Mouse (Mus musculus) adrenal gland, adult (tissue): ENCODE measurements around the gene Gm20388.
"Not testable (repeated sequence)": the region's sequence is repeated elsewhere in the genome, so short reads cannot be mapped to it uniquely, and the experiment has no call there.

ENCODE experiments used
- DNase-seq, 2 experiments: peaks; one replicate each; pipeline ENCODE4 v3.0.0; 2022 to 2023; ENCODE audit warnings: low spot score in 1 of 2; ENCODE audit not compliant: inconsistent age in 2 of 2

Gm20388 gene

DNA sequence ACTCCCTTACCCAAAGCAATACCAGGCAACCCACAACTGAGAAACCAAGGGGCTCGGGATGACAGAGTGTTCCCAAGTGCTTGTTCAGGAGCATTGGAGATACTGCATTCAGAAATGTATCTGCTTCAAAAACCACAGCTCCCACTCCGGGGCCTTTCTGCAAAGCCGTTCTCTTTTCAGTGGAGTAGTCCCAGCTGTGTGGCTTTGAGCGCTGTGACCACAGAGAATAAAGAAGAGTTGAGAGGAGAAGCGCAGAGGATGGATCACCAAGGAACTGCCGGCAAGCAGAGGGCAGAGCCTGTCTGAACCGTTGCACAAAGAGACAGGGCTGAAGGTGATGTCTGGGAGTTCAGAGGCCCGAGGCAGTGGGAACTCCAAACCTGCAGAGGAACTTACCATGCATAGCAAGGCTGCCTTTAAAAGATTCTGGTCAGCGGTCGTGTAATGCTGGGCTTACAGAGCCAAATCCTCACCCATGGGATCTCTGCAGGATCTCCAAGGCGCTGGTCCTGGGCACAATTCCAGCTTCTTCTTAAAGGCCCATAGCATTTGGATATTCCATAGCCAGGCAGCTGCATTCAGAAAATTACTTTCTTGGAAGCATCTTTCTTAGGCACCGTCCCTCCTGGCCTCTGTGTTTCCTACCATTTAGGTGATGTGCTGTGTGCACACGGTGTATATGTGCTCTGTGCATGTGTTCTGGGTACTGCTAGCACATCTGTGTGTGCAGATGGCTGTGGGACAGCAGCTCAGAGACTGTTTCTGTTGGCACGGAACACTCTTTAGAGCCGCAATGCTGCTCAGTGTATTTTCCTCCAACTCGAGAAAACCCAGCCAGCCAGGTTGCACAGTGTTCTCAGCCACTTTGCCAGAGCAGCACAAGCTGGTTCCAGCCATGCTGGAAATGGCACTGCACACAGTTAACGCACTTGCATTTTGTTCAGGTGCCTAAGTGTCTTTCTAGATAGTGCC is 4261.2 kb downstream of the Gm20388 start:
- peak in 1 of 2 experiments; percentile 43 for DNase-seq

- peak in 1 of 2 experiments; percentile 48 for DNase-seq
Measured at GRCm38 (mm10) chr8:124173688-124174087, 4263.0 kb downstream of the Gm20388 start.

DNA sequence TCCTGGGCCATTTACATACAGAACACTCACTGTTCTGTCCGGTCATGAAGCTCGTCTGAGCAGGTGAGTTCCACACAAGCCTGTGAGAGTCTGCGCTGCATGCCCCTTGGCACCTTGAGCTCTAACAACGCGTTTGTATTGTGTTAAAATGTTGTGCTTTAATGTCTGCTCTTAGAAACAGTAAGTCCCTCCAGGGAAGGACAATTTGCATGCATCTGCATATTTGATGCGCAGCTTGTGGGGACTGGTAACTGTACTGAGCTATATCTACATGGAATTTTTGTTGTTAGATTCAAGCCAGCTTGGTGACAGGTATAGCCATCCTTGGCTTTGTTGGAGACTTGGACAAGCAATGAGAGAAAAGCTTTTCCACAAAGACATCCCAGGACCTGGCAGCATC is 4265.5 kb downstream of the Gm20388 start:
- DNase-seq = no peak

DNA sequence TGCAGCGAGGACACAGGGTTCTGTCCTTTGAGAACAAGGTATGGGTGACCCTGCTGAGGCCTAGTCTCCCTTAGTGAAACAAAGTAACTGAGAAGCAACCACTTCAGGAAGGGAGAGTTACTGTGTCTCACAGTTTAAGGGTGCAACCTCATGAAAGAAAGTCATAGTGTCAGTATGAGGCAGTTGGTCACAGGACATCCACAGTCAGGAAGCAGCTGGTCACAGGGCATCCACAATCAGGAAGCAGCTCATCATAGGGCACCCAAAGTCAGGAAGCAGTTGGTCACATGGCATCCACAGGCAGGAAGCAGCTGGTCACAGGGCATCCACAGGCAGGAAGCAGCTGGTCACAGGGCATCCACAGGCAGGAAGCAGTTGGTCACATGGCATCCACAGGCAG is 4266.5 kb downstream of the Gm20388 start:
- DNase-seq = not testable (repeated sequence)

- no peak for DNase-seq
Measured at GRCm38 (mm10) chr8:124180681-124181445, 4270.2 kb downstream of the Gm20388 start.

DNA sequence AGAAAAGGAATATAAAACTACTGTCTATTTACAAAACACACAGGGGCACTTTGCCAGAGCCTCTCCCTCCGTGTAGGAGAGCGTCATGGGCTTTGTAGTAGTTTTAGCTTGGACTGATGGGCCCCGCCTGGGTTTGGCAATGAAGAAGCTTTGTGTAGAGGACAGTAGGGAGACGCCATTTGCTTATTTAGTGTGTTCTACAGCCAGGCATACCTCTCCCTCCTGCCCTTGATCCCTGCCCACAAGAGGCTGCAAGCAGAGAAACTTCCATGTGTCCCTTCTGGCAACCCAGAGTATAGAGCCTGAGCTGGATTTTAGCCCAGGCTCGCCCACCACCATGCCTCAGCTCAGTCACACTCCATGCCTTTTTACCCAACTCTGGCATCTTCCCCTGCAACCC is 4271.1 kb downstream of the Gm20388 start:
- peak in 1 of 2 experiments; percentile 46 for DNase-seq

GRCm38 (mm10) chr8:124182224-124182623 is 4271.6 kb downstream of the Gm20388 start:
- peak; percentile 66 to 93 for DNase-seq

DNA sequence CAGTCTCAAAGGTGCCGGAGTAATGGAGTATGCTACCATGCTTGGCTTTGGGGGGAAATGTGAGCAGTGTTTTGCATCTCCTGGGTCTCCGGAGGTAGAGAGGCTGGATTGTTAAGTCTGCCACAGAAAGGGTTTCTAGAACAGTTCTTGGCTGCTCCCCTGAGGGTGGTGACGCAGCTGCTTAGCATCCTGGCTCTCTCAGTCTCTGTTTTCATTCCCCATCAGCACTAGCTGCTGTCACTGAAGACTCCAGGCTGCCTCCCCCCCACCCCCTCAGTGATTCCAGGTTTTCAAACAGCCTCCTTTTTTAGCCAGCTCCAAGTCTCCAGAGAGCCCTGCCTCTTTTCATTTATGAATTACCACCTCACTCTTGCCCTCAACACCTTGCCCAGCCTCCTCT is 4273.4 kb downstream of the Gm20388 start:
- no peak for DNase-seq

DNA sequence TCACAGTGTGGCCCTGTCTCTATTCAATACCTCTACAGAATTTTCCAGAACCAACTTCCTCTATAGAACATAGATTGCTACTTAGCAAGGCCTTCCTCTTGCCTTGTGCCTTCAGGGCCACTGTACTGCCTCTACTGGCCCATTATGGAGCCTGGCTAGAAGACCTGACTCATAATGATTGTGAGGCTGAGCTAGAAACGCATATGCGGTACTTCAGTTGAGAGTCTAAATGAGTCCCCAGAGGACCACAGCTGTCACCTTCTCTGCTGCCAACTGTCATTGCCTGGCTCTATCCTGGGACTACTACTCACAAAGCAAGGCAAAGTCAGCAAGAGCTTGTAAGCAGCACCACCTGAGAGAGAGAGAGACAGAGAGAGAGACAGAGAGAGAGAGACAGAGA is 4273.9 kb downstream of the Gm20388 start:
- DNase-seq = no peak

DNA sequence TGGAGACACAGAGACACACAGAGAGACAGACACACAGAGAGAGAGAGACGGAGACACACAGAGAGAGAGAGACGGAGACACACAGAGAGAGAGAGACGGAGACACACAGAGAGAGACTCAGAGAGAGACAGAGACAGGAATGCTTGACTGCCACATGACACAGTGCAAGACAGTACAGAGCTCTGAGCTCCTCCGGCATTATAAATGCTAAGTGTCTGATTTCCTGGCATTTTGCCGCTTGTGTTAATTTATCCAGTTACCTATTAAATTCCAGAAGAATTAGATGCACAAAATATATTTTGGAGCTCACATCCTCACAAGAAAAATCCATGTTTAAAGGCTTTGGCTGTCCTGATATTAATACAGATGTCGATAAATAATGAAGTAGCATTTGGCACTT is 4274.4 kb downstream of the Gm20388 start:
- DNase-seq = no peak

DNA sequence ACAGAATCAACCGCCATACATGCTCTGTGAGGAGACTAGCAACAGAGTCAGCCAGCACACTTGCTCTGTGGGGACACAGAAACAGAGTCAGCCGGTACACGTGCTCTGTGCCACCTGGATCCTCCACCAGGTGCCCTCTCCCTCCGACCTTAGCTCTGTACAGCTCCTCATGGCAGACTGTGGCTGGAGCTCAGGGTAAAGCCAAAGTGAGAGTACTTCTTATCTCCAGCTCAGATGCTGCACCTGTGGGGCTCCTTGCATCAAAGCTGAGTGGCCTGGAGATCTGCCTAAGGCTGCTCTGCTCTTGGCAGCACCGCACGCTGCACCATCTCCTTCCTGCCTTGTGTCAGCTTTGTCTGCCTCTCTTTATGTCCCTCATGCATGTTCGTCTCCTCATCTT is 4279.7 kb downstream of the Gm20388 start:
- no peak for DNase-seq

DNA sequence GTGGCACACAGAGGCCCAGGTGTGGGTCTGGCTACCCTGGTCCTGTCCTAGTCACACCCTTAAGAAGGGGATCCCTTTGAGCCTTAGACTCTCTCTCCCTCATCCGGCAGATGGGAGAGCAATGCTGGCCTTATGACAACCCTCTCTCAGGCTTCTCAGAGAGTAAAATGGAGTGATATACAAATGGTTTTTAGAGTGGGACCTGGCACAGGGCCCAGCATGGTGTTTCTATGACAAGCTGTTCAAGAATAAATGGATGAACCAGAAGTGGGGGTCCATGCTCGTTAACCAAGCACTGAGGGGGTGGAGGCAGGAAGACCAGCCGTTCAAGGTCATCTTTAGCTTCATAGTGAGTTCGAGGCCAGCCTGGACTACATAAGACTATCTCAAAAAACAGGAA is 4281.6 kb downstream of the Gm20388 start:
- no peak for DNase-seq

DNA sequence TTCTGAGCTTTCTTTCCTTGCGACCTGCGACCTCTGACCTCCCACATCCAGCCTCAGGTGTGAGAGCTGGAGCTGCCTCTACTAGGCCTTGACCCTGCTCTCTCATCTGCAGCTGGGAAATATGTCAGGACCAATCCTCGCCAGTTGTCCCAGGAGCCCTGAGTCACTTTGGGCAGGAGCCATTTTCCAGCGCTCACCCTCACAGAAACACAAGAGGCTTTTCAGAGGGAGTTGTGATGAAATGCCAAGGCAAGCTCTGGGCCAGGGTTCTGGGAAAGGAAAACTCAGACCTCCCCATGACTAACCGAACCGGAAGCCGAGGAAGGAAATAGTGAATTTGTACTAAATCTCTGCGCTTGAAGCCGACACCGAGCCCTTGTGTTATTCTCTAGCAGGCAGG is 4282.3 kb downstream of the Gm20388 start:
- DNase-seq = peak; percentile 86 to 93

DNA sequence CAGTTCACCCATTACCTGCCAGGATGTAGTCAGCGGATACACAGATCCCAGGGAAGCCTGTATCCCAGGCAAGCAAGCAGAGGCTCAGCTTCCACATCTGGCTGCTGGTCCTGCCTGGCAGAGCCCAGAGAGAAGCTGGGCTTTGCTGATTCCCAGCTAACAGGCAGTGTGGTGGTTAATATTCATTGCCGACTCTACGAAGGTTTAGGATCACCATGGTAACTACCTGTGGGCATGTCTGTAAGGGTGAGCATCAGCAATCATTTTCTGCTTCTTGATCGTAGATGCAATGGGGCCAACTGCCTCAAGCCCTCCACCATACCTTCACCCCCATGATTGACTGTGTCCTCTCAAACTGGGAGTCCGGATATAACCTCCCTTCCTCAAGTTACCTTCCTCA is 4283.4 kb downstream of the Gm20388 start:
- DNase-seq = no peak

DNA sequence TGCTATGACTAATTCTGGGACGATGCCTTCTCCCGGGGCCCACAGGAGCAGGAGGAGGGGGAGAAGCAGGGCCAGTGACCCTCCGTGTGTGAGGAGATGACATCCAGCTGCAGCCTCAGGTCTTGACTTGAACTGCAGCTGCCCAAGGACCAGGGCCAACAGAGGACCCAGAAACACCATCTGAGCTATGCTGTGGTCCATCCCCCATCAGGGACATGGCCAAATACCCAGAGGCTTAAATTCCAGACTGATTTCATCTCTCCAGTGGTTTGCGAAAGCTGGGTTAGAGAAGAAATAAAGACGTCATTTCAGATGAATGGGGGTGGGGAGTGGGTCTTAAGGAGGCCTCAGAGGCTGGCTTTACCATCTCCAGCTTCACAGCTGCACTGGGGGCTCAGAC is 4285.6 kb downstream of the Gm20388 start:
- no peak for DNase-seq

DNA sequence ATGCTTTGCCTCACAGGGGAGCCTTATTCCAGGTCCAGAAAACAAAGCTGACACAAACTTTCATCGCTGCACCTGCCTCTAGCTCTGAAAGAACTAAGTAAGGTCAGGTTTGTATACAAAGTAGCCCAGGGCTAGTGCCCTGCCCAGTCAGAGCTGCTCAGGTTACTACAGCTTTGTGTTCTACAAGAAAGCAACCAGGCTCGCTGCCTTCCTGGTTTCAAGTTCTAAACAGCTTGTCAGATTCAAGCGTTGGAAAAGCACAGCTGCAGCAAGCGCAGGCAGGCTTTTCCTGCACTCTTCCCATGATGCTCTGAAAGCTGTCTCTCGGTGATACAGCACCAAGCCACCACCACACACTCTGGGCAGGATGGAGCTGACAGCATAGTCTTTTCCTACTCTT is 4286.2 kb downstream of the Gm20388 start:
- DNase-seq = no peak

DNA sequence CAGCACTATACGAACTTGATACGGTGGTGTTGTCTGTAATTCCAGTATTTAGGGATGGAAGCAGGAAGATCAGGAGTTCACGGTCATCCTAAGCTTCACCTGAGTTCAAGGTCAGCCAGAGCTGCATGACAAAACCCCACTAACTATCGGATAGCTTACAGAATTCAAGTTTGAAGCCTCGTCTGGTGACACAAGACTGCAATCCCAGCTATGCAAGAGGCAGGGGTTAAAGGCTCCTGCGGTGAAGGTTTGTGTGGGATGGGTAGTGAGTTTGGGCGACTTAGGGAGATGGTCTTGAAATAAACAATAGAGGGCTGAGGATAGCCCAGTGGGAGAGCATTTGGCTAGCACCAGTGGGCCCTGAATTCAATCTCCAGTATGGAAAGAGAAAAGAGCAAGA is 4287.6 kb downstream of the Gm20388 start:
- DNase-seq = no peak

DNA sequence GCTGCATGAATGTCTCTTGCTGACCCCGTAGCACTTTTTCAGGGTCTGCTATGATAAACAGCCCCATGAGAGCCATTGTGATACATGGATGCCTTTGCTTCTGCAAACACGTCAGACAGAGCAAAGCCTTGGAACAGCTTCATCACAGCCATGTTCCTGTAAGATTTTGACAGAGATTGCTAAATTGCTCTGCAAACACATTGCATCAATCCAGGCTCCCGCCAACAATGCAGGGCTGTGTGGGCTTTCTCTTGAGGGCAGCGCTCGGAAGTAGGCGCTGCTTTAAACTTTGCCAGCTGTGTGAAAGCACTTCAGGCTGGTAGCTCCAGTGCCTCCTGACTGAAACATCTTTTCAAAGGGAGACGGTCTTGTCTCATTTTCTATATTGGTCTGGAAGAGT is 4289.8 kb downstream of the Gm20388 start:
- peak in 1 of 2 experiments; percentile 47 for DNase-seq

DNA sequence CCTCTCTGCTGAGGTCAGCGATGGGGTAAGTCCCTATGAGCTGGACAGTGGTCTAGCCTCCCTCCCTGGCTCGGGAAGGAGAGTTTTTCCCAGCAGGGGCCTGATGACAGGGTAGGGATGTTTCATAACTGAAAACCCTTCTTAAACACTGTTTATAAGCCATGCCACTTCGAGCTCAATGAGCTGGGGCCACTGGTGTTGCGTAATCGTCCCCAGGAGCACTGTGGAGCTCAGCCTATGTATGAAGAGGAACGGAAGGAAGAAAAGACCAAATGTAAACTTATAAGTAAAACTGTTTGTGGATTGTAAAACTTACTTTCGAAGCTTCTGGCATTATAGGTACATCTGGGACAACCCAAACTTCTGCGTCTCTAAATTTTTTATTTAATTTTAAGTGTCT is 4291.1 kb downstream of the Gm20388 start:
- DNase-seq = peak in 1 of 2 experiments; percentile 14

- DNase-seq = peak in 1 of 2 experiments; percentile 12
Measured at GRCm38 (mm10) chr8:124202895-124203294, 4292.3 kb downstream of the Gm20388 start.

GRCm38 (mm10) chr8:124204001-124204601 is 4293.5 kb downstream of the Gm20388 start:
- no peak for DNase-seq

DNA sequence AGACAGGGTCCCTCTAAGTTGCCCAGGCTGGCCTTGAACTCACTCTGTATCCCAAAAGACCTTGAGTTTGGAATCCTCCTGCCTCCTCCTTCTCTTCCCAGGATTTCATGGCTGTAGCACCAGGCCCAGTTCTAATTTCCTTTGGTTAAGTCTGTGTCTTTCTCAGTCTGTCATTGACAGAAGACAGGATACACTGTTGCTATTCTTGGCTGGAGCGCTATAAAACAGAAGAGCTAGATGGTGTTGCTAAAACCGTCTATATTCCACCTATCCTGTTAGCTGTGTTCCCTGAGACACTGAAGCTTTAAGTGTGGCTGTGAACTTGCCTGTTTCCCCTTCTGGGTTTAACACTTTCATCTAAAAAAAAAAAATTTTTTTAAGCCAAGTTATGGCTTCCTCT is 4301.5 kb downstream of the Gm20388 start:
- no peak for DNase-seq
